Mouse (Mus musculus) stomach, embryonic 14.5 days (tissue): ENCODE results near the gene Atf7. TPM values are rescaled to one million over a fixed set of nuclear protein-coding genes. Genes with fewer than 3 reads are reported as not detected.

Source experiments
- microRNA counts: library from miRNA; unstranded; fragments of <30 nt; microRNA quantifications from one replicate; lab custom pipeline; 2016
- microRNA-seq: library from miRNA; unstranded; fragments of <30 nt; microRNA quantifications from one replicate; pipeline ENCODE4, GENCODE M21; 2016
- polyA plus RNA-seq: library from polyadenylated mRNA; unstranded; fragments of >200 nt; fragmentation: Nextera tagmentation; extraction: Ambion mirVana; gene quantifications from 2 replicates; pipeline ENCODE4 v1.2.1, GENCODE M21; 2014

Atf7 gene
- polyA plus RNA-seq, 1 experiment from 2014 or later = 48.9 TPM

MicroRNAs within 50 kb of the gene (microRNA counts, 519-probe panel; counts per million panel counts)
- microRNA mmu-miR-688 (lab: Ali Mortazavi, UCI) = 1,932 counts per million, percentile 20 among the panel's probes with 10 or more counts

Small RNAs within 50 kb of the gene (microRNA-seq; reads per million reads assigned to microRNA genes)
- not detected for gene Mir688

Other genes with a start within 250 kb of the Atf7 start
- gene Sp1, start 219.3 kb downstream of the Atf7 start, polyA plus RNA-seq = 16.9 and 18.9 TPM in 2 replicates
- gene Amhr2, start 180.1 kb downstream of the Atf7 start, polyA plus RNA-seq = 0.94 and 1.2 TPM in 2 replicates
- gene Prr13, start 166.4 kb downstream of the Atf7 start, polyA plus RNA-seq = 132 and 138 TPM in 2 replicates
- gene Pcbp2, start 154.9 kb downstream of the Atf7 start, polyA plus RNA-seq = 298 and 302 TPM in 2 replicates
- gene Gm10337, start 121.7 kb downstream of the Atf7 start, polyA plus RNA-seq = 4.5 and 7.0 TPM in 2 replicates
- 18.6 and 20.0 TPM in 2 replicates for gene Map3k12, start 108.4 kb downstream of the Atf7 start, polyA plus RNA-seq
- gene Tarbp2, start 107.3 kb downstream of the Atf7 start, polyA plus RNA-seq = 87.0 and 101 TPM in 2 replicates
- 2.3 and 3.1 TPM in 2 replicates for gene Npff, start 100.5 kb downstream of the Atf7 start, polyA plus RNA-seq
- not detected in 2 replicates for gene Gm28047, start 397 bp downstream of the Atf7 start, polyA plus RNA-seq
- 86.0 and 99.3 TPM in 2 replicates for gene Atp5g2, start 46.9 kb upstream of the Atf7 start, polyA plus RNA-seq
- gene Calcoco1, start 96.7 kb upstream of the Atf7 start, polyA plus RNA-seq = 31.9 and 34.4 TPM in 2 replicates